Mouse (Mus musculus) kidney, postnatal 0 days (tissue): ENCODE measurements around the gene Nek9. TPM values are rescaled to one million over a fixed set of nuclear protein-coding genes. Genes with fewer than 3 reads are reported as not detected.
A peak's percentile ranks its signal among the peaks of the same experiment; 100 is the strongest.

Experiments
- ATAC-seq: fragments of 200-750 bp; cut with Nextera tagmentation; replicated peaks from 2 replicates; pipeline ENCODE4 v1.8.0; 2017; ENCODE audit warnings: low read depth, moderate number of reproducible peaks, moderate TSS enrichment, moderate library complexity; ENCODE audit not compliant: low FRiP score
- DNase-seq: peaks from one replicate; pipeline ENCODE4 v3.0.0-alpha.2; 2016; ENCODE audit warnings: low spot score
- H3K27ac ChIP-seq: fragments of 300-500 bp; sonication (generic); 2 replicates; pipeline ENCODE4 v1.5.1; 2014; ENCODE audit warnings: mild to moderate bottlenecking
- H3K27me3 ChIP-seq: fragments of 300-500 bp; sonication (generic); 2 replicates; pipeline ENCODE4 v1.6.1; 2014; ENCODE audit warnings: low read length, mixed read lengths; ENCODE audit not compliant: insufficient read depth
- H3K36me3 ChIP-seq: fragments of 300-500 bp; sonication (generic); 2 replicates; pipeline ENCODE4 v1.6.1; 2014; ENCODE audit warnings: low read length, mixed read lengths; ENCODE audit not compliant: insufficient read depth
- H3K4me1 ChIP-seq: fragments of 300-500 bp; sonication (generic); replicated peaks from 2 replicates; pipeline ENCODE4 v1.6.1; 2014; ENCODE audit warnings: antibody characterized with exemption, low read length, mixed read lengths; ENCODE audit not compliant: insufficient read depth
- H3K4me2 ChIP-seq: fragments of 300-500 bp; sonication (generic); 2 replicates; pipeline ENCODE4 v1.6.1; 2014; ENCODE audit warnings: mild to moderate bottlenecking, low read length, moderate library complexity, mixed read lengths
- H3K4me3 ChIP-seq: fragments of 300-500 bp; sonication (generic); replicated peaks from 2 replicates; pipeline ENCODE4 v1.5.1; 2014; ENCODE audit warnings: low read depth, low read length
- H3K9ac ChIP-seq: fragments of 300-500 bp; sonication (generic); 2 replicates; pipeline ENCODE4 v1.6.1; 2014; ENCODE audit warnings: low read depth, low read length
- H3K9me3 ChIP-seq: fragments of 300-500 bp; sonication (generic); replicated peaks from 2 replicates; pipeline ENCODE4 v1.6.1; 2016; ENCODE audit warnings: low read length, inconsistent platforms, mixed read lengths
- CTCF ChIP-seq: IDR thresholded peaks from 2 replicates; pipeline ENCODE4 v1.5.1; 2016; ENCODE audit warnings: antibody characterized with exemption, low read depth, mild to moderate bottlenecking, moderate library complexity
- WGBS: fragments of 180-500 bp; shearing (Covaris S2); extraction: QIAGEN DNeasy Blood & Tissue Kit; methylation state at CpG from one replicate; pipeline ENCODE4 v1.1.7; 2014; 5-methylcytosine and 5-hydroxymethylcytosine counted together
- polyA plus RNA-seq: library from polyadenylated mRNA; unstranded; fragments of >200 nt; fragmentation: Nextera tagmentation; extraction: Ambion mirVana; gene quantifications from 2 replicates; pipeline ENCODE4 v1.2.1, GENCODE M21; 2015

The Nek9 gene
- polyA plus RNA-seq, 1 experiment from 2014 or later = 16.4 TPM

GRCm38 (mm10) chr12:85308651-85309050, 30.5 kb downstream of the Nek9 start:
- H3K9me3 ChIP-seq = no peaks in the 10 kb centered on the region
- ATAC-seq (no peak), DNase-seq (no peak)
- no peak overlapping the region for H3K9ac ChIP-seq
- no peak overlapping the region for H3K4me3 ChIP-seq
- peaks cover 5% of the 10 kb centered on the region for H3K4me1 ChIP-seq
- H3K27ac ChIP-seq = no peak overlapping the region
- TF ChIP-seq CTCF = no peak
- peaks cover 63% of the 10 kb centered on the region for H3K36me3 ChIP-seq
- WGBS = 91% methylated on average over 3 of the region's 3 CpGs
- no peaks in the 10 kb centered on the region for H3K27me3 ChIP-seq
- no peak overlapping the region for H3K4me2 ChIP-seq

GRCm38 (mm10) chr12:85305247-85305892, 33.8 kb downstream of the Nek9 start:
- peak overlapping the region; percentile 34; the same call in 1 of the 2 replicates for H3K4me2 ChIP-seq
- WGBS = 36% methylated on average over 16 of the region's 16 CpGs
- no peak overlapping the region for H3K4me3 ChIP-seq
- peaks cover 74% of the 10 kb centered on the region for H3K36me3 ChIP-seq
- peak; percentile 99 for TF ChIP-seq CTCF
- no peak overlapping the region for H3K27ac ChIP-seq
- H3K4me1 ChIP-seq = peaks cover 5% of the 10 kb centered on the region
- H3K9ac ChIP-seq = no peak overlapping the region
- DNase-seq (peak; percentile 96), ATAC-seq (peak; percentile 69; the same call in 1 of the 2 replicates)
- H3K9me3 ChIP-seq = no peaks in the 10 kb centered on the region
- H3K27me3 ChIP-seq = no peaks in the 10 kb centered on the region

DNA sequence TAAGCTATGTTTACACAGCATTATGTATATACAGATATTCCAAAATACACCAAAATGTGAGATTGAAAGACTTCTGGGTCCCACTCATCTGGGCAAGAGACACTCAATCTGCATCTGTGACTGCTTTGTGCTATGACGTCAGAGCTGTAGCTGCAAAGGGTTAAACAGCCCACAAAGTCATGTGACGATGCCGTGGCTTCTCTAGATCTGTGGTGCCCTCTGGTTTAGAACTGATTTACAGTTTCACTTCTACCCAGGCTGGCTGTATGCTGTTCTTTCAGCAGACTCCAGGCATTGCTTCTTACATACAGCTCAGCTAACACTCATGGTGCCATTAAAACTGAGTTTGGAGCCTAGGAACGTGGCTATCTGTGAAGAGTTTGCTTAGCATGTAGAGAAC, 34.4 kb downstream of the Nek9 start:
- peaks cover 71% of the 10 kb centered on the region for H3K36me3 ChIP-seq
- no peaks in the 10 kb centered on the region for H3K9me3 ChIP-seq
- no peak overlapping the region for H3K4me2 ChIP-seq
- no peaks in the 10 kb centered on the region for H3K27me3 ChIP-seq
- DNase-seq = peak; percentile 14
- no peak overlapping the region for H3K27ac ChIP-seq
- ATAC-seq = no peak
- H3K4me1 ChIP-seq = peaks cover 5% of the 10 kb centered on the region
- H3K4me3 ChIP-seq = no peak overlapping the region
- H3K9ac ChIP-seq = no peak overlapping the region
- WGBS = 45% methylated on average over 4 of the region's 4 CpGs
- TF ChIP-seq CTCF = no peak

- DNase-seq (no peak), ATAC-seq (no peak)
- TF ChIP-seq CTCF = no peak
- Histone ChIP-seq H3K36me3 (peaks cover 57% of the 10 kb centered on the region), H3K27ac (no peak overlapping the region), H3K4me3 (no peak overlapping the region), H3K4me2 (no peak overlapping the region), H3K9me3 (no peaks in the 10 kb centered on the region), H3K9ac (no peak overlapping the region), H3K27me3 (no peaks in the 10 kb centered on the region), H3K4me1 (peaks cover 13% of the 10 kb centered on the region)
- 45% methylated on average over 2 of the region's 2 CpGs for WGBS
These were observed 35.9 kb downstream of the Nek9 start for GRCm38 (mm10) chr12:85303256-85303655.

- no peak for ATAC-seq
- no peak overlapping the region for H3K4me3 ChIP-seq
- DNase-seq = no peak
- no peaks in the 10 kb centered on the region for H3K27me3 ChIP-seq
- no peak overlapping the region for H3K4me2 ChIP-seq
- H3K9ac ChIP-seq = no peak overlapping the region
- H3K27ac ChIP-seq = no peak overlapping the region
- TF ChIP-seq CTCF = no peak
- peaks cover 6% of the 10 kb centered on the region; the same call in 1 of the 2 replicates for H3K9me3 ChIP-seq
- peaks cover 16% of the 10 kb centered on the region for H3K4me1 ChIP-seq
- WGBS = 59% methylated on average over 1 of the region's 1 CpGs
- H3K36me3 ChIP-seq = peaks cover 34% of the 10 kb centered on the region
These were observed 40.4 kb downstream of the Nek9 start for GRCm38 (mm10) chr12:85298835-85299180.

DNA sequence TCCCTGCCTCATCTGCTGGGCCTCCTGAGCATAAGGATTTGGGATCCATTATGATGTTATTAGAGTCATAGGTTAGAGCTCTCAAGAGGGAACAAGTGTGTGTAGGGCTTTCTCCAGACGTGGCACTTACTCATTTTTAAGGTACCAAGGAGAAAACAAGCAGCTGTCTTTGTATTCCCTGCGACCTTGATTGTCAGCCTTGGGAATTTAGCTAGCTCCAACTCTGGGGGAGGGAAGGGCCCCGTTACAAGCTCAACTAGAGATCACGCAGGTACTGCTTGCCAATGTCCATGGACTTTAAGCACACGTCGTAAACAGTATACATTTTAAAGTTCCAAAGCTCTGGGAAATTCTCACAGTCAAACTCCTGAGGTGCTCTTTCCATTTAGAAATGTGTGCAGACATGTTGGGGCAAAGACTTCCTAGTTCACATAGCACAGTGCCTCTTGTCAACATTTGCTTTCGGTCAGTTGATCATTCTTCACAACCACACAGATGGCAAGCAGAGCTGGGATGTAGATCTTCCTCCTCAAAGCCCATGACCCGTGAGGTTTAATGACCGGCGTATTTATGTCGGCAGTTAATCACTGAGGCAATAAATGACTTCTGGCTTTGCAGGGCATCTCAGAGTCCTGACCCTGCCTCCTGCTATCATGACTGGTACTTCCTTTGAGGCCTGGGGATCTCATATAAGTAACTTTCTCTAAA, 40.9 kb downstream of the Nek9 start:
- no peak overlapping the region for H3K4me2 ChIP-seq
- peaks cover 16% of the 10 kb centered on the region for H3K4me1 ChIP-seq
- DNase-seq = peak; percentile 79
- peak overlapping the region; percentile 60; the same call in 1 of the 2 replicates for H3K27ac ChIP-seq
- peaks cover 30% of the 10 kb centered on the region for H3K36me3 ChIP-seq
- H3K4me3 ChIP-seq = no peak overlapping the region
- no peaks in the 10 kb centered on the region for H3K27me3 ChIP-seq
- H3K9ac ChIP-seq = no peak overlapping the region
- peaks cover 7% of the 10 kb centered on the region; the same call in 1 of the 2 replicates for H3K9me3 ChIP-seq
- WGBS = 18% methylated on average over 11 of the region's 11 CpGs
- ATAC-seq = peak; percentile 38; the same call in 1 of the 2 replicates
- TF ChIP-seq CTCF = no peak
